Mouse (Mus musculus): Measurements from ENCODE around the gene Sit1. TPM values are rescaled to one million over a fixed set of nuclear protein-coding genes. Genes with fewer than 3 reads are reported as not detected.

Gene Sit1
- polyA plus RNA-seq, 1 experiment from 2014 or later, result not detected

- ATAC-seq (replicated peaks; ENCODE audit: insufficient number of reproducible peaks, low FRiP score, low TSS enrichment), result no peak
- Histone ChIP-seq H3K4me1 (ENCODE audit: control insufficient read depth, insufficient read depth, low read length) (peaks cover 44% of the 10 kb centered on the region), H3K9ac (ENCODE audit: low read depth, low read length) (no peak overlapping the region), H3K36me3 (ENCODE audit: control insufficient read depth, insufficient read depth, low read length) (peaks cover 4% of the 10 kb centered on the region; the same call in 1 of the 2 replicates), H3K27ac (ENCODE audit: low read depth, low read length) (no peak overlapping the region), H3K9me3 (replicated peaks; ENCODE audit: control insufficient read depth, low read length) (no peaks in the 10 kb centered on the region), H3K4me3 (ENCODE audit: low read depth, low read length) (no peak overlapping the region), H3K27me3 (ENCODE audit: control insufficient read depth, insufficient read depth, low read length) (no peaks in the 10 kb centered on the region), H3K4me2 (no peak overlapping the region)
- 62% methylated on average over 11 of the region's 11 CpGs for WGBS (ENCODE audit: insufficient replicate concordance)
Measured at GRCm38 (mm10) chr4:43515764-43516708, 32.5 kb upstream of the Sit1 start.

- ATAC-seq (replicated peaks; ENCODE audit: insufficient number of reproducible peaks, low FRiP score, low TSS enrichment), result no peak
- Histone ChIP-seq H3K36me3 (ENCODE audit: control insufficient read depth, insufficient read depth, low read length) (no peaks in the 10 kb centered on the region; the same call in 1 of the 2 replicates), H3K27me3 (ENCODE audit: control insufficient read depth, insufficient read depth, low read length) (no peaks in the 10 kb centered on the region), H3K4me1 (ENCODE audit: control insufficient read depth, insufficient read depth, low read length) (peaks cover 26% of the 10 kb centered on the region), H3K9me3 (replicated peaks; ENCODE audit: control insufficient read depth, low read length) (no peaks in the 10 kb centered on the region), H3K9ac (ENCODE audit: low read depth, low read length) (no peak overlapping the region), H3K4me3 (ENCODE audit: low read depth, low read length) (no peak overlapping the region), H3K27ac (ENCODE audit: low read depth, low read length) (no peak overlapping the region), H3K4me2 (no peak overlapping the region)
- 65% methylated on average over 4 of the region's 4 CpGs for WGBS (ENCODE audit: insufficient replicate concordance)
Measured at GRCm38 (mm10) chr4:43513791-43514190, 30.3 kb upstream of the Sit1 start.

GRCm38 (mm10) chr4:43513300-43513699 lies 29.8 kb upstream of the Sit1 start:
- 78% methylated on average over 4 of the region's 4 CpGs for WGBS (ENCODE audit: insufficient replicate concordance)
- Histone ChIP-seq H3K4me3 (ENCODE audit: low read depth, low read length) (no peak overlapping the region), H3K9ac (ENCODE audit: low read depth, low read length) (no peak overlapping the region), H3K27ac (ENCODE audit: low read depth, low read length) (no peak overlapping the region), H3K36me3 (ENCODE audit: control insufficient read depth, insufficient read depth, low read length) (no peaks in the 10 kb centered on the region; the same call in 1 of the 2 replicates), H3K27me3 (ENCODE audit: control insufficient read depth, insufficient read depth, low read length) (no peaks in the 10 kb centered on the region), H3K4me1 (ENCODE audit: control insufficient read depth, insufficient read depth, low read length) (peaks cover 23% of the 10 kb centered on the region), H3K4me2 (no peak overlapping the region), H3K9me3 (replicated peaks; ENCODE audit: control insufficient read depth, low read length) (no peaks in the 10 kb centered on the region)
- no peak for ATAC-seq (replicated peaks; ENCODE audit: insufficient number of reproducible peaks, low FRiP score, low TSS enrichment)

- peaks cover 27% of the 10 kb centered on the region for H3K4me1 ChIP-seq (ENCODE audit: control insufficient read depth, insufficient read depth, low read length)
- ATAC-seq (replicated peaks; ENCODE audit: insufficient number of reproducible peaks, low FRiP score, low TSS enrichment), result no peak
- H3K27me3 ChIP-seq (ENCODE audit: control insufficient read depth, insufficient read depth, low read length), result no peaks in the 10 kb centered on the region
- 55% methylated on average over 7 of the region's 7 CpGs for WGBS (ENCODE audit: insufficient replicate concordance)
- no peak overlapping the region for H3K4me2 ChIP-seq
- H3K9me3 ChIP-seq (replicated peaks; ENCODE audit: control insufficient read depth, low read length), result no peaks in the 10 kb centered on the region
- no peak overlapping the region for H3K9ac ChIP-seq (ENCODE audit: low read depth, low read length)
- H3K4me3 ChIP-seq (ENCODE audit: low read depth, low read length), result no peak overlapping the region
- no peak overlapping the region for H3K27ac ChIP-seq (ENCODE audit: low read depth, low read length)
- H3K36me3 ChIP-seq (ENCODE audit: control insufficient read depth, insufficient read depth, low read length), result no peaks in the 10 kb centered on the region; the same call in 1 of the 2 replicates
Measured at GRCm38 (mm10) chr4:43512653-43513052, 29.1 kb upstream of the Sit1 start.

- no peak overlapping the region for H3K4me3 ChIP-seq (ENCODE audit: low read depth, low read length)
- no peak overlapping the region for H3K27ac ChIP-seq (ENCODE audit: low read depth, low read length)
- ATAC-seq (replicated peaks; ENCODE audit: insufficient number of reproducible peaks, low FRiP score, low TSS enrichment), result no peak
- H3K9ac ChIP-seq (ENCODE audit: low read depth, low read length), result no peak overlapping the region
- H3K4me2 ChIP-seq, result no peak overlapping the region
- H3K27me3 ChIP-seq (ENCODE audit: control insufficient read depth, insufficient read depth, low read length), result no peaks in the 10 kb centered on the region
- H3K4me1 ChIP-seq (ENCODE audit: control insufficient read depth, insufficient read depth, low read length), result peaks cover 29% of the 10 kb centered on the region
- no peaks in the 10 kb centered on the region; the same call in 1 of the 2 replicates for H3K36me3 ChIP-seq (ENCODE audit: control insufficient read depth, insufficient read depth, low read length)
- whole genome bisulfite sequencing (ENCODE audit: insufficient replicate concordance), result 52% methylated on average over 18 of the region's 19 CpGs
- H3K9me3 ChIP-seq (replicated peaks; ENCODE audit: control insufficient read depth, low read length), result no peaks in the 10 kb centered on the region
Measured at GRCm38 (mm10) chr4:43511675-43512454, 28.3 kb upstream of the Sit1 start.

GRCm38 (mm10) chr4:43509109-43509508 lies 25.6 kb upstream of the Sit1 start:
- no peak for ATAC-seq (replicated peaks; ENCODE audit: insufficient number of reproducible peaks, low FRiP score, low TSS enrichment)
- peak overlapping the region; percentile 85 for H3K4me2 ChIP-seq
- H3K4me1 ChIP-seq (ENCODE audit: control insufficient read depth, insufficient read depth, low read length), result peaks cover 17% of the 10 kb centered on the region
- no peaks in the 10 kb centered on the region for H3K9me3 ChIP-seq (replicated peaks; ENCODE audit: control insufficient read depth, low read length)
- H3K27me3 ChIP-seq (ENCODE audit: control insufficient read depth, insufficient read depth, low read length), result no peaks in the 10 kb centered on the region
- no peaks in the 10 kb centered on the region for H3K36me3 ChIP-seq (ENCODE audit: control insufficient read depth, insufficient read depth, low read length)
- peak overlapping the region; percentile 63; the same call in 1 of the 2 replicates for H3K9ac ChIP-seq (ENCODE audit: low read depth, low read length)
- 28% methylated on average over 9 of the region's 9 CpGs for WGBS (ENCODE audit: insufficient replicate concordance)
- H3K4me3 ChIP-seq (ENCODE audit: low read depth, low read length), result peak overlapping the region; percentile 44
- no peak overlapping the region for H3K27ac ChIP-seq (ENCODE audit: low read depth, low read length)

GRCm38 (mm10) chr4:43508666-43508997 lies 25.1 kb upstream of the Sit1 start:
- Histone ChIP-seq H3K36me3 (ENCODE audit: control insufficient read depth, insufficient read depth, low read length) (no peaks in the 10 kb centered on the region), H3K27me3 (ENCODE audit: control insufficient read depth, insufficient read depth, low read length) (no peaks in the 10 kb centered on the region), H3K4me1 (ENCODE audit: control insufficient read depth, insufficient read depth, low read length) (peaks cover 16% of the 10 kb centered on the region), H3K27ac (ENCODE audit: low read depth, low read length) (no peak overlapping the region), H3K9me3 (replicated peaks; ENCODE audit: control insufficient read depth, low read length) (no peaks in the 10 kb centered on the region), H3K4me2 (peak overlapping the region; percentile 85), H3K9ac (ENCODE audit: low read depth, low read length) (peak overlapping the region; percentile 63), H3K4me3 (ENCODE audit: low read depth, low read length) (peak overlapping the region; percentile 44)
- ATAC-seq (replicated peaks; ENCODE audit: insufficient number of reproducible peaks, low FRiP score, low TSS enrichment), result peak; percentile 40
- WGBS (ENCODE audit: insufficient replicate concordance), result 5% methylated on average over 13 of the region's 13 CpGs

GRCm38 (mm10) chr4:43507938-43508665 lies 24.6 kb upstream of the Sit1 start:
- ATAC-seq (replicated peaks; ENCODE audit: insufficient number of reproducible peaks, low FRiP score, low TSS enrichment), result 0 out of 2 replicates have a peak, but pooled peaks have one; percentile 3
- WGBS (ENCODE audit: insufficient replicate concordance), result 6% methylated on average over 22 of the region's 22 CpGs

More at GRCm38 (mm10) chr4:43507938-43508665, 24.6 kb upstream of the Sit1 start:
- Histone ChIP-seq H3K9me3 (replicated peaks; ENCODE audit: control insufficient read depth, low read length) (no peaks in the 10 kb centered on the region), H3K9ac (ENCODE audit: low read depth, low read length) (peak overlapping the region; percentile 63), H3K36me3 (ENCODE audit: control insufficient read depth, insufficient read depth, low read length) (no peaks in the 10 kb centered on the region), H3K27ac (ENCODE audit: low read depth, low read length) (no peak overlapping the region), H3K27me3 (ENCODE audit: control insufficient read depth, insufficient read depth, low read length) (no peaks in the 10 kb centered on the region), H3K4me2 (peak overlapping the region; percentile 85), H3K4me3 (ENCODE audit: low read depth, low read length) (peak overlapping the region; percentile 44), H3K4me1 (ENCODE audit: control insufficient read depth, insufficient read depth, low read length) (peaks cover 16% of the 10 kb centered on the region)
